Mouse (Mus musculus): ENCODE measurements around the gene Adam11.
"Not testable (repeated sequence)": the region's sequence is repeated elsewhere in the genome, so short reads cannot be mapped to it uniquely, and the experiment has no call there.

Adam11 gene

DNA sequence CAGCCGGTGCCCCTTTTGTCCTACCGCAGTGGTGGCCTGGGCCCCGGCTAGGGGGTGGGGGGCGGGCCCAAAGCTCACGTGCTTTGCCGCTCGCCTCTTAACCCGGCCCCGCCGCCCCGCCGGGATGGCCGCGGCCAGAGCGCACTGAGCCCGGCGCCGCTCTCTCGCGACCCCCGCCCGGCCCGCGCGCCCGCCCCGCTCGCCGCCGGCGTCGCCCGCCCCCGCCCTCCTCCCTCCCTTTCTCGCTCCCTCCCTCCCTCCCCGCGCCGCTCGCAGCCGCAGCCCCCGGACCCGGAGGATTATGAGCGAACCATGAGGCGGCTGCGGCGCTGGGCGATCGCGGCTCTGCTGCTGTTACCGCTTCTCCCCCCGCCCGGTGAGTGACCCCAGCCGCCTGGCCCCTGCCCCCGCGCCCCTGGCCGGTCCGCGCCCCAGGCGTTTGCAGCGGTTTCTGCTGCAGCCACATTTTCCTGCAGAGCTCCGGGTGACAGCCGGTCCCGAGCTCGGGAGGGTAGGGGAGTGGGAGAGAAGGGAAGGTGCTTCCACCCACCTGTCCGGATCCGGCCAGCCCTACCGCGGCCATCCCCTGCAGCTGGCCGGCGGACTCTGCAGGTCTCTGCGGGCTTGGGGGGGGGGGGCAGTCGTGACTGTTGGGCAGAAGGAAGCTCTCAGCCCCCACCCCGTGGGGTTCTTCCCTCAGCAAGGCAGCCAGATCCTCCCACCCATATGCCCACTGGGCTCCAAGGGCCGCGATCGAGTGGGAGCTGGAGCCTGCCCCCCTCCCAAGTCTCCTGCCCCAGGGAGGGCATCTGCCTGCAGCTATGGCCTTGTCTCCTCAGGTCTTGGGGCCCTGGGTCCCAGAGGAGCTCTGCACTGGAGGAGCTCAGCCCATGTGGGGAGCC lies at the start of gene Adam11:
Gene Adam11, plus strand, starts transcription at position 131 of the 902 bp plus-strand sequence.
- DNase-seq, result peak; percentile 75 to 76

DNA sequence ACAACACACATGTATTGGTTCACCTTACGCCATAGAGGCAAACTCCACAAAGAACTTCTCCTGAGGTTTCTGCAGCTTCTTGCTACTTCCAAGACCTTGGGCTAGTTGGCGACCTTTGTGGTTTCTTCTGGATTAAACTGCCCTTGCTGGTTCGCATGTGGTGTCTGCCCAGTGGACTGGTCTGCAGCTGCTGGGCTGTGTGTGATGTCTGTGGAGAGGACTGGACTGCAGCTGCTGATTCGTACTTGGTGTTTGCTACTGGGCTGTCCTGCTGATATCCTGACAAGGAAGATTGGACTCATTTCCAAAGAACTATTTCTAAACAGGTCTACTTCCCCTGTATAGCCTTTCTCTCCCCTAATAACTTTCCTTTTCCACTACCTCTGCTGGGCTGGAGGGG lies 48.8 kb upstream of the Adam11 start:
- no peak for DNase-seq

DNA sequence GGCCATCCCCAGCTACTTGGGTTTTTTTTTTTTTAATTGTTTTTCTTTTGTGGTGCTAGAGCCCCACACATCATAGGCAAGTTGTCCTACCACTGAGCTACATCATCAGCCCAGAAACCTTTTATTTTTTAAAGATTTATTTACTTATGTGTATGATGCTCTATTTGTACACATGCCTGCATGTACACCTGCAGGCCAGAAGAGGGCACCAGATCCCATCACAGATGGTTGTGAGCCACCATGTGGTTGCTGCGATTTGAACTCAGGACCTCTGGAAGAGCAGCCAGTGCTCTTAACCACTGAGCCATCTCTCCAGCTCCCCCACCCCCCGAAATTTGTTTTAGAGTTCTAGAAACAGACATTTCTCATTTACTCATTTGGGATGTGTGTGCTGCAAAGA lies 46.7 kb upstream of the Adam11 start:
- DNase-seq, result not testable (repeated sequence)

DNA sequence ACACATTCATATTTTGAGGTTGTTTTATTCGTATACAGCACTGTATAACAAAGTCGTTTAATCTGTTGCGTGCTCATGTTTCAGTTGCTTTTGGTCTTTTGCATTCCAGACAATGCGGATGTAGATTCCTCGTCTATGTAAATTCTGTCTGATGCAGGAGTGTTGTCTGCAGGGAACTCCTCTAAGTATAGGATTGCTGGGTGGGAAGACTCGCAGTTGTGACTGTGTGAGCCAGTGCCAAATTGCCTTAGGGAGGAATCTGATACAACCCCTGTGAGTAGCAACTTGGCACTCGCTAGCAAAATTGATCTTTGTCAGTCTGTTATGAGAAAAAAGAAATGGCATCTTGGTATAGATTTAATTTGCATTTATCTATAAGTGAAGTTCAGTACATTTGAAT lies 45.1 kb upstream of the Adam11 start:
- no peak for DNase-seq

DNA sequence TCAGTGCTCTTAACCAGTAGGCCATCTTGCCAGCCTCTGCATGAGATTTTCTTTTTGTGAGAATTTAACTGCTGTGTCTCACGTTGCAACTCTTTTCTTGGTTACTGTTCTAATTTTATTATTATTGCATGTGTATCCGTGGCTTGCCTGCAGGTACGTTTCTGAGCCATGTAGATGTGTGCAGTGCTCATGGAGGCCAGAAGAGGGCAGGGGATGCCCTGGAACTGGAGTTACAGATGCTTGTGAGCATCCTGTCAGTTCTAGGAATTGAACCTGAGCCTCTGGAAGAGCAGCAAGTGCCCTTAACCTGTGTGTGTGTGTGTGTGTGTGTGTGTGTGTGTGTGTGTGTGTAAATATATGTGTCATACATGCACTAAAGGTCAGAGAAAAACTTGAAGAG lies 35.7 kb upstream of the Adam11 start:
- peak; percentile 62 to 63 for DNase-seq

DNA sequence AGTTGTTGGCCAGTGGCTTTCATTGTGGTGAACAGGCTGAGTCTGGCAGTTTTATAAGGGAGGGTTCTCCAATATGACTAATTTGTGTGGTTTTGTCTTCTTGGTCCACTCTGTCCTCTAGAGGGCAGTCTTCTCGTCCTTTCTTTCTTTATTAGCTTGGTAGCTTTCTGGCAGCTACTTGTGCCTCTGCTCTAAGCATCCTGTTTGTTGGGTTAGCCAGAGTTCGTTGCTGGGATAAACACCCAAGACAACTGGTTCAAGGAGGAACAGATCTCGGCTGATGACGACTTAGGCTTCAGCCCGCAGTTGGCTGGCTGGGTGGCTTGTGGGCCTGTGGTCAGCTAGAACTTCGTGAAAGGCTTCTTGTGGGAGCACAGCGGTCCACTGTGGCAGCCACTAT lies 32.6 kb upstream of the Adam11 start:
- DNase-seq, result peak; percentile 71 to 87

DNA sequence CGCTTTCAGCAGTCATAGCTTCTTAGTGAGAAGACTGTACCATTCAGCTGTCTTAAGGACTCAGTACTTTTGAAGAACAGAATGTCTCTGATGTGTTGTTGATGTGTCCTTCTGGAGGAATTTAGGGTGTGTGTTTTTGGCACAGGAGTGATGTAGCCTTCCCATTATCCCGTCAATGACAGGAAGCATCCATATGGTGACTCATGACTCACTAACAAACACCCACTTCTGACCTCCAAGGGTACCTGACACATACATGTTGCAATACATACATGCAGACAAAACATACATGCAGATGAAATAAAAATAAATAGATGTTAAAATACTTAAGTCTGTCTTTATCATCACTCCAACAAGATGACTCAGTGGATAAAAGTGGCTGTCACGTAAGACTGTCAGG lies 31.4 kb upstream of the Adam11 start:
- no peak for DNase-seq

DNA sequence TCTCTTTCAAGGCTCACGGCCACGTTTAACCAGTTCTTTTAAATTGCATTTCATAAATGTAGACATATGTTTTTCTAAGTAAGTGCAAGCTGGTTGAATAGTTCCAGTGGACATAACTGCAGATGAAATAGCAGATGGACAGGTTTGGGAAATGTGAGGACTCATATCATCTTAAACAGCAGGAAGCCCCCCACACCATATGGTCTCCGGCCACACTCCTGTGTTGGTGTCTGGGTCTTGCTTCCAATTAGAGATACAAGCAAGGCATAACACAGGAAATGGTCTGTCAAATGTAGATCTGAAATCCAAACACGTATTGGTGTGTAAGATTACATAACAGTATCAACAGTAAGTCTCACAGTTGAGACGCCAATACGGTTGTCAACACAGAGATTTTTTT lies 29.9 kb upstream of the Adam11 start:
- DNase-seq, result peak; percentile 72 to 78

DNA sequence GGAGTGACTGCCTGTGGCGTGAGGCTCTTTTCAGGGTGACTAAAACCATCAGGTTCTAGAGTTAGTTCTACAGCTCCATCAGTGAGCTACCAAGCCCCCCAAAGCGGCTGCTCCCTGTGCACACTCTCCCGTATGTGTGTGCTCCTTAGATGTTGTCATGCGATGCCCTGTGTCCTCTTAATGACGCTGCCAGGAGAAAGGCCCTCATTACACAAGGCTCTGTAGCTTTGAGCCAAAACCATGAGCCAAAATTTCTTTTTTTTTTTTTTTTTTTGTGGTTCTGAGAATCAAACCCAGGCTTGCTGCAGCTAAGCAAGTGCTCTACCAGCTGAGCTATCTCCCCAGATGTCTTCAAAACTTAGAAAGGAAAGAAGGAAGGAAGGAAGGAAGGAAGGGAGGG lies 28.1 kb upstream of the Adam11 start:
- no peak for DNase-seq

DNA sequence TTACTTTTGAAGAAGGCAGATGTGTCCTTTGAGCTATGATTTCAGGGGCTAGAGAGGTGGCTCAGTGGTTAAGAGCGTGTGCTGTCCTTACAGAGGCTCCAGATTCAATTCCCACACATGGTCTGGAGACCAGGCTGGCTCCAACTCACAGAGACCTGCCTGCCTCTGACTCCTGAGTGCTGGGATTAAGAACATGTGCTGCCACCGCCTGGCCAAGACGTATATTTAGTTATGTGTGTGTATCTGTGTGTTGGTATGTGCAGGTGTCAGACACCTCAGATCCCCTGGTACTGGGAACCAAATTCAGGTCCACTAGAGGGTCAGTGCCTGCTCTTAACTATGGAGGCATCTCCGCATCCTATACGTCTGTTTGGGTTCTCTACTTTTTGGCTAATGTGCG lies 26.3 kb upstream of the Adam11 start:
- no peak for DNase-seq

DNA sequence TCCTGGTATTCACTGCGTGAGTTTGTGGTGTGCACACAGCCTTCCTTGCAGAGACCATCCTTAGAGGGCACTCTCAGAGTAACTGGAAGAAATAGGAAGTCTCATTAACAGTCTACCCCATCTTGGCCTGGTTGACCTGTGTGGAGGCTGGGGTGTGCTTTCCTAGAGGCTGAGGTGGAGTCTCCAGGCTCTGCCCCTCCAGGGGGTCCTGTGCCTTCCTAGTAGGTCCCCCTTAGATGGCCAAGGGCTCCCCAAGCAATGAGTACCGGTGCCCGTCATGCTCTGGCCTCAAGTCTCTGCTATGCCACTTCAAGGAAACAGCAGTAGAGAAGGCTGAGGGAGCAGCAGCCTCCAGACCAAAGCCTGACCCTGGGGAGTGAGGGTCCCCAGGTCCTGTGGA lies 23.2 kb upstream of the Adam11 start:
- peak; percentile 35 to 45 for DNase-seq

DNA sequence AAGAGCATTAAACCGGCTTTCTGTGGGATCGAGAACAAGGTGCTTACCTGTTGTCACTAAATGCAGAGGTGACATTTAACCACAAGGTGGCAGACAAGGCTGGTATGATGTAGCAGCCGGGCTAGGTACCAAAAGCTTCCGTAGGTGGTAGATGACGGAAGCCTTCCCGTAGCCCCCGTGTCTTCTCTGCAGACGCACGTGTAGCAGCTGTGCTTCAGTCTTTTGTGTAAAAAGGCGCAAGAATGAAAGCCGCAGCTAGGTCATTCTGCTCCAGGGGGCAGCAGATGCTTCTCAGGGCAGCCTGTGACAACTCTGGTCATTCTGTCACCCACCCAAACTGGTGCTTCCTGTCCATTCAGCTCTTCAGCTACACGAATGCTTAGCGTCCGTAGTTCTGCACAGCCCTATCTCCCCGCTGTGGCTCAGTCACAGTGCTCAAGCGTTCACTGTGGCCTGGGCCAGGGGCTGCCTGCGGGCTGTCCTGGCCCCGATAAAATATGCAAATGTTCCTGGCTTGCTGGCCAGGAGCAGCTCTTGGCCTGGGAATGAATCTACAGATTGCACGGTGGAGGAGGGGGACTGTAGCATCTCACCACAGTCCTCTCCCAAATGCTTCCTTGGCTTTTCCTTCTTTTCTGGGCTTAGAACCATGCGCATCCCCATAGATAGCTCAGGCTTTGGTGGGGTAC lies 21.8 kb upstream of the Adam11 start:
- DNase-seq, result peak; percentile 92 to 94

DNA sequence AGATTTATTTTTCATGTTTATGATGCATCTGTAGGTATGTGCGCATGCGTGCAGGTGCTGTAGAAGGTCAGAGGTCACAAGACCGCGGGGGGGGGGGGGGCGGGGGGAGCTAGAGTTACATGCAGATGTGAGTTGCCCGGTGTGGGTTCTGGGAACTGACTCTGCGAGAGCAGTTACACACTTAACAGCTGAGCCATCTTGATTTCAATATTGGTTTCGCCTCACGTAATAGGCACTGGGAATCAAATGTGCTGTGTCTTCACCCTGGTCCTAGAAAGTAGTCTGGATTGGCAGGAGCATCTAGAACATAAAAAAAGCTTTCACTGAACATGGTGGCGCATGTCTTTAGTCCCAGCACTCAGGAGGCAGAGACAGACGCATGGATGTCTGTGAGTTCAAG lies 20.6 kb upstream of the Adam11 start:
- peak in 1 of 2 experiments; percentile 39 for DNase-seq

DNA sequence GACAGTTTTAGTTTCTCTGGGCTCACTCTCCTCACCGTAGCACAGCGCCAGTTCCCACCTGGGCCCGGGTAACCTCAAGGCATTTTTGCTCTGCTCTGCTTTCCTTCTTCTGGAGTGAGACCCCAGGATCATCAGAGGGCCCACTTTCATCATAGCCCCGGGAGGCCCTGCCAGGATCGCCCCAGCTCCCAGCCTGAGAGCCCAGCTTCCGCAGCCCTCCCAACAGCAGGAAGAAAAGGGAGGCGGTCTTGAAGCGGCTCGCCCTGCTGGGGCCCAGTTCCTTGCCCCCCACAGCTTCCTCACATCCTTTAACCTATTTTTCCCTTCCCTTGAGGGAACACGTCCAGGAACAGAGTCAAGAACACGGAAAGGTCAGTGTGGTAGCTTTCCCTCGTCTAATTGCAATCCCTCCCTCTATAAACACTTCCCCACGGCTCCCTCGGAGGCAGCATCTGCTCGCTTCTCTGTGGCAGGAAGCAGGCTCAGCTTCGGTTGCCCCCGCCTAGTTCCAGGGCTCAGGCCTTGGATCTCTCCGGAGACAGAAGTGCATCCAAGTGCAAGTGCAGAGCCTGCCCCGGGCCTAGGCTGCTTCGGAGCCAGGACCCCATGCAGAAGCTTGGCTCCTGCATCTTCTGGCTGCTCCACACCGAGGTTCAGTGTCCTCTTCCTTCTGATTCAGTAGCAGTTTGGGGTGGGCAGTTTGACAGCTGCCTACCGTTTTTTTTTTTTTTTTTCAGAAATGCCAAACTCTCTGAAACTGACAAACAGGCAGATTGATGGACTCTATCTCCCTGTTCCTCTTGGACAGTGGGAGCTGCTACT lies 19.9 kb upstream of the Adam11 start:
- DNase-seq, result peak; percentile 89 to 95

DNA sequence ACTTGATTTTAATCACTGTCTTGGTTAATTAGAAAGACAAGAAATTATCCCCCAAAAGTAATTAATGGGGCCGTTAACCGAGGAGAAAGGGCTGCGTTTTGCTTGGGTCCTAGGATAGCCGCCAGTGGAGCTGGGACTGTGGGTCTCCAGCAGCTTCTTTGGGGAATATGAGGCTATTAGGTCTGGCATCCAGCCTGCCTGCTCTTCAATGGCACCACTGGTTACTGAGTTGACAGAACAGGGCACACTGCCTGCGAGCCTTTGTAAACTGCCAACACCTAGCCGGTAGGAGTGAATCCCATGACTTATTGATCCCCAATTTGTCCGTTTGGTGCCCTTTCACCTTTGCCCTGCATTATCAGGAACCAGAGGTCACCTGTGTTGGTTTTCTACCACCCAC lies 19.2 kb upstream of the Adam11 start:
- DNase-seq, result peak; percentile 83 to 87

DNA sequence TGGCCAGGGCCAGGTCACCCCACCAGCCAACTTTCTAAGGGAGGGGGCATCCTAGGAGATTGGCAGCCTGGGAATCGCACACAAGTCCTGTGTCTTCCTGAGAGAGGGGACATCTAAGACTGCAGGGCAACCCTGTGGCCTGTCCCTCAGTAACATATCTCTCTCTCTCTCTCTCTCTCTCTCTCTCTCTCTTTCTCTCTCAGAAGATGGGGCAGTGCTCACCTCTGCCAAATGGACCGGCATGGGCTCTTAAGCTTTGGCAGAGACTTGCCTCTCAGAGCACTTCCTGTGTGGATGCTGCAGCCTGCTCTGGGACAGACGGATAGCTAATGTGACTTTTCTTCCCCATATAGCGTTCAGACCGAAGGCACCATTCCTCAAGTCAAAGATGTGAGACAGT lies 18.4 kb upstream of the Adam11 start:
- DNase-seq, result peak; percentile 62 to 75

DNA sequence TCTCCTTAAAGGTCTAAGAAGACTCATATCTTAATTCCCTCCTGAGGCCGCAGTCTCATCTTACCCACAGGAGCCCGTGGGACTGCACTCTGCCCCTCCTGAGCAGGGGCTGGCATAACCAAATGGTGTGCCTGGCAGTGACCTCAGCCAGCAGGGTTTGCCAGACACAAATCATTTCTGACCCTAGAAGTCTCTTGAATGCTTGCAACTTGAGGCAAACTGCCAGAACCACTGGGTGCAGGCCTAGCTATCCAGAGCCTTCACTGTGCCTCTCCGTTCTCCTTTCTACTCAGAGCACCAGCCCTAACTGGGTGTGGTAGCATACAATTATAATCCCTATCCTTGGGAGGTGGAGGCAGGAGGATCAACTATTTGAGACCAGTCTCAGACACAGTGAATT lies 16.5 kb upstream of the Adam11 start:
- peak; percentile 55 to 56 for DNase-seq

DNA sequence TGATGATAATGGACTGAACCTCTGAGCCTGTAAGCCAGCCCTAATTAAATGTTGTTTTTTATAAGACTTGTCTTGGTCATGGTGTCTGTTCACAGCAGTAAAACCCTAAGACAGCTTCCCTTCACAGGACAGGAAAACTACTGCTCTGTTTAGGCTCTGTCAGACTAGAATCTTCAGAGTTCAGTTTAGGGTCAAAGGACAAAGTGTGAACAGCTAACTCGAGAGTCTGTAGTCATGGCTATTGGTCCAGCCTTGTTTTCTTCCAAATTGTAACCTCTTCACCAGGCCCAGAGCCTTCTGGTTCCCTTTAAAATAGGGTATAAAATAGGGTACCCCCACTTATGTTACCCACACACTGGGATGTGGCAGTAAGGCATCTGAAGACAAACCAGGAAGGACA lies 13.4 kb upstream of the Adam11 start:
- DNase-seq, result no peak

DNA sequence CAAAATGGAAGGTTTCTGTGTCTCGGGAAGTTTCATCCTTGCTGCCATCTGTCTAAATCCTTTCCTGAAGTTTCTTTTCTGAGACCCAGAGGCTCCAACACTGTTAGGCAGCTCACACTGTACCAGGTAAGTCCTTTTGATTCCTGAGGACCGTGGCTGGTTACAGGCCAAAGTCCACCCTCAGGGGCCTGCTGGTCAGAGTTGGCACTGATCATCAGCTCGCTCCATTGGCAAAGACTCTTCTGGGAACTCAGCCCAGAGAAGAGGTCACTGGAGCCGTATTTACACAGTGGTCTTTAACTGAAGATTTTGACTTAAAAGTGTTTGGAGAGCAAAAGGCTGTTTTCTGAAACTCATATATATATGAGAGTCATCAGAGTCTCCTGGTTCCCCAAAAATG lies 12.9 kb upstream of the Adam11 start:
- peak; percentile 94 to 95 for DNase-seq

DNA sequence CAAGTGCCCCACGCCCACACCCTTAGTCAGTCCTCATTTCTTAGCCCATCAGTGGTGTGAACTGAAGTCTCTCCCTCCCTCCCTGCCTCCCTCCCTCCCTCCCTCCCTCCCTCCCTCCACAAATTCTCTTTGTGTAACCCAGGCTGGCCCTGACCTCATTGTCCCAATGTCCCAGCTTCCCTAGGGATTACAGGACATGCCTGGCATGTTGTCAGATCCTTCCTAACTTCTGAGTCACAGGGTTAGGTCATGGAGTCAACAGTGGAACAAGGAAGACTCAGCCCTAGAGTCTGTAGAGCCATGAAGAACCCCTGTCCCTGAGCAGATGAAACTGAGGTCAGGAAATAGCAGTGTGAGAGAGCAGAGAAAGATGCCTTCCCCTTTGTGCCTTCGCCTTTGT lies 11.5 kb upstream of the Adam11 start:
- DNase-seq, result no peak

DNA sequence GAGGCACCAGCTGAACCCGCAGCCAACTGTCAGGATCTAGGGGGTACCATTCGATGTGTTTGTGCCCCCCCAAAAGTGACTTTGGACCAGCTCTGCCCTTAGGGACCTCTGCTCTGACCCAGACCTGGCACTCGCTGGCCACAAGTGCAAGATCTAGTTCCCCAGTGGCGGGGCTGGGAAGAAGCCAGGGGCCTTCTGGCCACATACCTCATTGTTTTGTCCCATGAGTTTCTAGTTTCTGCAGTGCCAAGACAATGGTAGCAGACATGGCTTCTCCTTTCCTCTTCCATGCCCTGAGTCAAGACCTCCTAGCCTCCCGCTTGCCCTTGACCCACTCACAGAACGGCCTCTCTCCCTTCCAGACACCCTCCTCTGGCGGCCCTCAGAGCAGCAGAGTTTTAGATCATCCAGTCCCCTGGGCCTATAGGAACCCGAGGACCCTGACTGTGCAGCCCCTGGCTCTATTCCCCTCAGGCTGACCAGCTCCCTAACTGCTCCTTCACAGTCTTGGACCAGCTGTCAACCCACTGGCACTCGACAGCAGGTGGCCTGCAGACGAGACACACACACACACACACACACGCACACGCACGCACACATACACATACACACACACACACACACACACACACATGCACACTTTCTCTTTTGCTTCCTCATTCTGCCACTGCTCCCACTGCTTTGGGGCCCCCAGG lies 8.2 kb upstream of the Adam11 start:
- peak; percentile 54 to 61 for DNase-seq

DNA sequence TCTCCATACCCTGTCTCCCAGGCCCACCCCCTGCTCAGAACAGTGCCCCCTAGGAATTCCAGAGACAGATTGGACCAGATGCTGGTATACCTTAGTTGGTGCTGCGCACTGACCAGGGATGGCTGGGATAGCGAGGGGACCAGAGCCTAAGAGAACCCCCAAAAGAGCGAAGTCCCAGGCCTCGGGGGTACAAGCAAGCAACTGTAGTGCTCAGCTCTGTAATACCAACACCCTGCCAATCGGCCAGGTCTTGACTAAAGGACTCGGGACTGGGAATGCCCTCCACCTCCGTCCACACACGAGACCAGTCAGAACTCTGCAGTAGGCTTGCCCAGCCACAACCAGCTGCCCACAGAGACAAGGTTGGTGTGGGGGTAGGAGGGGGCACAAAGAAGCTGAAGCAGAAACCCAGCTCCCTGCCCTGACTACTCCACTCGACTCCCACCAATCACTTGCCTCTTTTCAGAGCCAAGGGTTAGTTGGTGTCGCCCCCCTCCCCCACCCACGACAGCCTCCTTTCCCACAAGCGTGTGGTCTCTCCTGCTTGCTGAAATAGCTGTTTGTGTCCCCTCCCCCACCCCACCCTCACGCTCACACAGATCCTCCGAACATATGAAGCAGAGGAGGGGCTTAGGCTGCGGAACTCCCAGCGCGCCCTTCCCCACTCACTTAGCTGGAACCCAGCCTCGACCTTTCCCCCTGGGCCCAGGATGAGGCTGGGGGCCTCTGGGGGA lies 7.5 kb upstream of the Adam11 start:
- peak; percentile 44 to 59 for DNase-seq

Data from cerebellum, postnatal 10 days (tissue).